Mouse (Mus musculus) heart, embryonic 14.5 days (tissue): Measurements from ENCODE around the gene Zbtb1. TPM values are rescaled to one million over a fixed set of nuclear protein-coding genes. Genes with fewer than 3 reads are reported as not detected.

Experiments used
- ATAC-seq: fragments of 200-750 bp; cut with Nextera tagmentation; 2 replicates; pipeline ENCODE4 v1.8.0; 2017; ENCODE audit warnings: low read depth, moderate TSS enrichment; ENCODE audit not compliant: insufficient number of reproducible peaks, insufficient read depth, low FRiP score
- H3K27ac ChIP-seq, 2 experiments: fragments of 200-500 bp in 1 of 2; fragments of 300-500 bp in 1 of 2; sonication (generic) in 1 of 2; replicated peaks in 1 of 2; 2 replicates each; pipeline ENCODE4 v1.5.1; 2012 to 2014; ENCODE audit warnings: low read depth in 2 of 2, low read length in 2 of 2, control low read depth in 1 of 2, mild to moderate bottlenecking in 1 of 2, mixed read lengths in 1 of 2; ENCODE audit not compliant: control insufficient read depth in 1 of 2, insufficient read depth in 1 of 2
- H3K27me3 ChIP-seq: fragments of 300-500 bp; sonication (generic); 2 replicates; pipeline ENCODE4 v1.6.1; 2014; ENCODE audit warnings: mild to moderate bottlenecking, low read length, control low read depth; ENCODE audit not compliant: control insufficient read depth, insufficient read depth
- H3K36me3 ChIP-seq: fragments of 300-500 bp; sonication (generic); 2 replicates; pipeline ENCODE4 v1.6.1; 2014; ENCODE audit warnings: mild to moderate bottlenecking, control low read depth, low read length, mixed read lengths; ENCODE audit not compliant: control insufficient read depth, insufficient read depth
- H3K4me1 ChIP-seq, 2 experiments: fragments of 200-500 bp in 1 of 2; fragments of 300-500 bp in 1 of 2; sonication (generic) in 1 of 2; 2 replicates each; pipeline ENCODE4 v1.6.1; 2012 to 2014; ENCODE audit warnings: low read length in 2 of 2, control low read depth in 1 of 2, mixed read lengths in 1 of 2; ENCODE audit not compliant: control insufficient read depth in 2 of 2, insufficient read depth in 2 of 2
- H3K4me2 ChIP-seq: fragments of 300-500 bp; sonication (generic); 2 replicates; pipeline ENCODE4 v1.6.1; 2014; ENCODE audit warnings: mild to moderate bottlenecking, low read length
- H3K4me3 ChIP-seq, 2 experiments: fragments of 200-500 bp in 1 of 2; fragments of 300-500 bp in 1 of 2; sonication (generic) in 1 of 2; 2 replicates each; pipeline ENCODE4 v1.5.1; 2012 to 2014; ENCODE audit warnings: low read length in 2 of 2, mild to moderate bottlenecking in 2 of 2, control low read depth in 1 of 2, low read depth in 1 of 2, moderate library complexity in 1 of 2; ENCODE audit not compliant: control insufficient read depth in 1 of 2, insufficient read depth in 1 of 2
- H3K9ac ChIP-seq: fragments of 300-500 bp; sonication (generic); 2 replicates; pipeline ENCODE4 v1.6.1; 2014; ENCODE audit warnings: mild to moderate bottlenecking, low read length
- H3K9me3 ChIP-seq: fragments of 300-500 bp; sonication (generic); 2 replicates; pipeline ENCODE4 v1.6.1; 2016; ENCODE audit warnings: low read length, control low read depth; ENCODE audit not compliant: control insufficient read depth
- whole genome bisulfite sequencing: fragments of 180-500 bp; shearing (Covaris S2); extraction: QIAGEN DNeasy Blood & Tissue Kit; methylation state at CpG from one replicate; pipeline ENCODE4 v1.1.7; 2014; 5-methylcytosine and 5-hydroxymethylcytosine counted together
- polyA plus RNA-seq: library from polyadenylated mRNA; unstranded; fragments of >200 nt; fragmentation: Nextera tagmentation; extraction: Ambion mirVana; gene quantifications from 2 replicates; pipeline ENCODE4 v1.2.1, GENCODE M21; 2014

Gene Zbtb1
- polyA plus RNA-seq, 1 experiment from 2014 or later, result 8.8 TPM

DNA sequence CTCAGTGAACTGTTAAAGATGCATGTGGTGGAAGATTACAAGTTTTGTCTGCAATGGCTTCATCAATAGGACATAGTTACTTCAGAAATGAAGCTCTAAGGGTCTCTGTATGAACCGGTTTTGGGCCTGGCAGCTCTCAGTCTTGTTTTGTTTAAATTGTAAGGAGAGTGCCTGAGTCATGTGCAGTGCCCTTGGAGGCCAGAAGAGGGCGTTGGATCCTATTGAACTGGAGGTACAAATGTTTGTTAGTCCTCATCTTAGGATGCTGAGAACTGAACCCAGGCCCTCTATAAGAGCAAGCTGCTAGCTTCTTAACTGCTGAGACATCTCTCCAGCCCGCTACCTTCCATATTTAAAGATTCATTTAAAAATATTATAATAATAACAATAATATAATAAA is 31.6 kb downstream of the Zbtb1 start:
- no peak overlapping the region for H3K27ac ChIP-seq
- WGBS, result 58% methylated on average over 3 of the region's 3 CpGs
- no peak overlapping the region for H3K4me3 ChIP-seq
- H3K27me3 ChIP-seq, result peaks cover 7% of the 10 kb centered on the region
- peaks cover 18 to 23% of the 10 kb centered on the region in 2 experiments for H3K4me1 ChIP-seq
- no peak overlapping the region for H3K9ac ChIP-seq
- no peak for ATAC-seq
- no peak overlapping the region for H3K4me2 ChIP-seq
- 0 out of 2 replicates have a peak, but pooled peaks cover 2% of the 10 kb centered on the region for H3K36me3 ChIP-seq
- no peaks in the 10 kb centered on the region for H3K9me3 ChIP-seq

DNA sequence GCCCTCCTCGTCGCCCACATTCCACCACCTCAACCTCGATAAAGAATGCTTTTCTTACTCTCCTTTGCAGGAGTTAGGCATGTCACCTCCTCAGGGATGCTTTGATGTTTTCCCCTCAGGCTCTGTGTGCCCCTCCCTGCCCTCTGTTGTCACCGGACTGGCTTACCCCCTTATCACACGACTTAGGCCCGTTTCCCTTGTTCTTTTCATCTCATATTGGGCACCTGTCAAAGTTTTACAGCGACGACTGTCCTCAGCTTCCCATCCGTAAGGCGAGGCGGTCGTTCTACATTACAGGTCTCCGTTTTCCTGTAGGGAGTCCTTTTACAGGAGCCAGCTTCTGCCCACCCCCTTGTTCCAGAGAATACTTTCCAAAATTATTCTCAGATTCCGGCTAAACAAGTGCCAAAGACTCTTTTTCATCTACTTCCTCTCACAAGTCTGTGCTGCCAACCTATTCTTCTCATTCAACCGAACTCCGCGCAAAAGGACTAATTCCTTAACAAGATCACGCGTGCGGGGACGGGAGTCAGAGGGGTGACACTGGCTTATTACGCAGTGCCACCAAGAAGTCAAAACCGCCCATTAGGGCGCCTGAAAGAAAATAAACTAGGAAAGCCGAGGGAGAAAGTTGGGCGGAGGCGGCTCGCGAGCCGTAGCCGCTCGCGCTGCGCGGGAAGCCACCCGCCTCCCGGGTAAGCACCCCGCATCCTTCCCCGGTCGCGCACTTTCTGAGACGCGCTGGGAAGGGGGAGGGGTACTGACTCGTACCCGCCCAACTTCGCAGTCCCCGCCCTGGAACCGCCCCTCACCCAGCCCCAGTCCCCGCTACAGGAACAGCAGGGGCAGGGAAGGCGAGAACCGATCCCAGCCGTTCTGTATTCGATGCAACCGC is 33.2 kb downstream of the Zbtb1 start:
- peak overlapping the region; percentile 95 to 100 for H3K27ac ChIP-seq
- WGBS, result 1% methylated on average over 54 of the region's 54 CpGs
- H3K36me3 ChIP-seq, result 0 out of 2 replicates have a peak, but pooled peaks cover 2% of the 10 kb centered on the region
- H3K4me2 ChIP-seq, result peak overlapping the region; percentile 72
- ATAC-seq, result peak; percentile 80
- H3K9me3 ChIP-seq, result no peaks in the 10 kb centered on the region
- H3K4me3 ChIP-seq, result peak overlapping the region; percentile 67 to 98
- H3K9ac ChIP-seq, result peak overlapping the region; percentile 77
- H3K27me3 ChIP-seq, result peaks cover 9% of the 10 kb centered on the region
- peaks cover 18 to 23% of the 10 kb centered on the region in 2 experiments for H3K4me1 ChIP-seq

DNA sequence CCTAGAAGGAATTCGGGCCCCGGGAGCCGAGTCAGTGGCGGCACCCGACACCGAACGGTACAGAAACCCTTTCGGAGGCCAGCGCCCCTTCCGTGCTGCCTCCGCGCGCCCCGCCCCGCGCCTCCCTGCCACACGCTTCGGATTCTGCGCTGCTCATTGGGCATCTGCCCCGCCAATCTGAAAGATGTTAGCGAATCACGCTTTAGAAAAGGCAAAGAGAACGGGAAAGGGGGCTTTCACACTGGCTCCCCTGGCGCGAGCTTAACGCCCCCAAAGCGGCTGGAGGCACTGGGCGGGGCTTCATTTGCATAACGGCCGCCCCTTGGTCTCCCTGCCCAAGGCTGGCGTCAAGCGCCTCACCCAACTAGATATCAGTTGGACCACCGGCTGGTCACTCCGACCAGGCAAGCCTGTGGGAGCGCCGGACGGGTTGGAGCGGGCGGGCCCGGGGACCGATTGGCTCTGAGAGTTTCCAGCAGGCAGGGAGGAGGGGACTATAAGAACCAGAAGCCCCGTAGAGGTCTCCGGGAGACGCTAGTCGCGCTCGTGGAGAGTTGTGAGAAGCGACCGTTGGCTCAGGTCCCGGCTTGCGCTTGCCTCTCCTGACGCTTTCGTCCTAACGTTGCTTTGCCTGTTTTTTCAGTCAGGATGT is 33.9 kb downstream of the Zbtb1 start, which contains the start of gene Hspa2:
Gene Hspa2 (plus strand): TSS at position 291 of the 652 bp plus-strand sequence.
- peak; percentile 98 for ATAC-seq
- 0 out of 2 replicates have a peak, but pooled peaks cover 2% of the 10 kb centered on the region for H3K36me3 ChIP-seq

DNA sequence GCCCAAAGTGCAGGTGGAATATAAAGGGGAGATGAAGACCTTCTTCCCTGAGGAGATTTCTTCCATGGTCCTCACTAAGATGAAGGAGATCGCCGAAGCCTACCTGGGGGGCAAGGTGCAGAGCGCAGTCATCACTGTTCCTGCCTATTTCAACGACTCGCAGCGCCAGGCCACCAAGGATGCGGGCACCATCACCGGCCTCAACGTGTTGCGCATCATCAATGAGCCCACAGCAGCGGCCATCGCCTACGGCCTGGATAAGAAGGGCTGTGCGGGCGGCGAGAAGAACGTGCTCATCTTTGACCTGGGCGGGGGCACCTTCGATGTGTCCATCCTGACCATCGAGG is 34.7 kb downstream of the Zbtb1 start:
- peaks cover 18 to 21% of the 10 kb centered on the region in 2 experiments for H3K4me1 ChIP-seq
- H3K9ac ChIP-seq, result peak overlapping the region; percentile 55
- WGBS, result 5% methylated on average over 20 of the region's 20 CpGs
- ATAC-seq, result no peak
- peak overlapping the region; percentile 67 to 98 for H3K4me3 ChIP-seq
- H3K27ac ChIP-seq, result no peak overlapping the region
- peak overlapping the region; percentile 72 for H3K4me2 ChIP-seq
- 0 out of 2 replicates have a peak, but pooled peaks cover 1% of the 10 kb centered on the region for H3K36me3 ChIP-seq
- no peaks in the 10 kb centered on the region for H3K9me3 ChIP-seq
- peaks cover 9% of the 10 kb centered on the region for H3K27me3 ChIP-seq

More for the DNA sequence above, 33.9 kb downstream of the Zbtb1 start, which contains the start of gene Hspa2:
- Histone ChIP-seq H3K27ac (peak within 1 kb of the TSS; percentile 95 to 100), H3K4me3 (peak within 1 kb of the TSS; percentile 67 to 98), H3K9ac (peak within 1 kb of the TSS; percentile 77), H3K4me1 (peaks cover 18 to 21% of the 10 kb centered on the region in 2 experiments), H3K4me2 (peak within 1 kb of the TSS; percentile 72), H3K9me3 (no peaks in the 10 kb centered on the region), H3K27me3 (peaks cover 9% of the 10 kb centered on the region)
- under 1% methylated on average over 54 of the region's 54 CpGs for WGBS

DNA sequence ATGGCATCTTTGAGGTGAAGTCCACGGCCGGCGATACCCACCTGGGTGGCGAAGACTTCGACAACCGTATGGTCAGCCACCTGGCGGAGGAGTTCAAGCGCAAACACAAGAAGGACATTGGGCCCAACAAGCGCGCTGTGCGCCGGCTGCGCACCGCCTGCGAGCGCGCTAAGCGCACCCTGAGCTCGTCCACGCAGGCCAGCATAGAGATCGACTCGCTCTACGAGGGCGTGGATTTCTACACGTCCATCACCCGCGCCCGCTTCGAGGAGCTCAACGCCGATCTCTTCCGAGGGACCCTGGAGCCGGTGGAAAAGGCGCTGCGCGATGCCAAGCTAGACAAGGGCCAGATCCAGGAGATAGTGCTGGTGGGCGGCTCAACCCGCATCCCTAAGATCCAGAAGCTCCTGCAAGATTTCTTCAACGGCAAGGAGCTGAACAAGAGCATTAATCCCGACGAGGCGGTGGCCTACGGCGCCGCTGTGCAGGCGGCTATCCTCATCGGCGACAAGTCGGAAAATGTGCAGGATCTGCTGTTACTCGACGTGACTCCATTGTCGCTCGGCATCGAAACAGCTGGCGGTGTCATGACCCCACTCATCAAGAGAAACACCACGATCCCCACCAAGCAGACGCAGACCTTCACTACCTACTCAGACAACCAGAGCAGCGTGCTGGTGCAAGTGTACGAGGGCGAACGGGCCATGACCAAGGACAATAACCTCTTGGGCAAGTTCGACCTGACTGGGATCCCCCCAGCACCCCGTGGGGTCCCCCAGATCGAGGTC is 35.3 kb downstream of the Zbtb1 start:
- Histone ChIP-seq H3K4me3 (peak overlapping the region; percentile 67 to 98), H3K27me3 (peaks cover 9% of the 10 kb centered on the region), H3K36me3 (no peaks in the 10 kb centered on the region), H3K9me3 (no peaks in the 10 kb centered on the region), H3K27ac (no peak overlapping the region), H3K9ac (peak overlapping the region; percentile 55), H3K4me1 (peaks cover 18 to 21% of the 10 kb centered on the region in 2 experiments), H3K4me2 (peak overlapping the region; percentile 72)
- no peak for ATAC-seq
- WGBS, result 2% methylated on average over 64 of the region's 64 CpGs

DNA sequence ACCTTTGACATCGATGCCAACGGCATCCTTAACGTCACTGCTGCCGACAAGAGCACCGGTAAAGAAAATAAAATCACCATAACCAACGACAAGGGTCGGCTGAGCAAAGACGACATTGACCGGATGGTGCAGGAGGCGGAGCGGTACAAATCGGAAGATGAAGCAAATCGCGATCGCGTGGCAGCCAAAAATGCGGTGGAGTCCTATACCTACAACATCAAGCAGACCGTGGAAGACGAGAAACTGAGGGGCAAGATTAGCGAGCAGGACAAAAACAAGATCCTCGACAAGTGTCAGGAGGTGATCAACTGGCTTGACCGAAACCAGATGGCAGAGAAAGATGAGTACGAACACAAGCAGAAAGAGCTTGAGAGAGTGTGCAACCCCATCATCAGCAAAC is 35.9 kb downstream of the Zbtb1 start:
- H3K27ac ChIP-seq, result no peak overlapping the region
- H3K4me3 ChIP-seq, result peak overlapping the region; percentile 67 to 98
- no peaks in the 10 kb centered on the region for H3K9me3 ChIP-seq
- no peak for ATAC-seq
- peaks cover 18 to 21% of the 10 kb centered on the region in 2 experiments for H3K4me1 ChIP-seq
- peaks cover 9% of the 10 kb centered on the region for H3K27me3 ChIP-seq
- H3K4me2 ChIP-seq, result peak overlapping the region; percentile 72
- WGBS, result under 1% methylated on average over 23 of the region's 23 CpGs
- no peaks in the 10 kb centered on the region for H3K36me3 ChIP-seq
- H3K9ac ChIP-seq, result peak overlapping the region; percentile 55

DNA sequence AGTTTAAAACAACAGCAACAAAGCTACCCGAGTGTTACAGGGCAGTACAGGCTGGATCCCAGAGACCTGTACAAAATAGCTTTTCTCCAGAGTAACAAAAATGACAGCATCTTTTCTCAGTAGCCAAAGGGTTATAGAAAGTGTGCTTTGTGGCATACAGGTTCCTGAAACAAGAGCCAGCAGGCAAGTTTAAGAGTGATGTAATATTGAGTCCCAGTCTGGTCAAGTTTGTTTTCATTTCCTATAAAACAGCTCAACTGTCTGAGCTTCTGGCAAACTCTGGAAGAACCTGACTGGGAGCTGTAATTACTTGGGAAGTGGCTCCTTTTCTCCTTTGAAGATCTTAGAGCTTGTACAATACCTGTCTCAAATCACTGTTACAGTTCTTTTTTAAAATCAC is 37.1 kb downstream of the Zbtb1 start:
- H3K9ac ChIP-seq, result no peak overlapping the region
- 61% methylated on average over 1 of the region's 1 CpGs for WGBS
- H3K4me3 ChIP-seq, result no peak overlapping the region
- no peaks in the 10 kb centered on the region for H3K9me3 ChIP-seq
- H3K4me2 ChIP-seq, result no peak overlapping the region
- no peak for ATAC-seq
- peaks cover 9% of the 10 kb centered on the region for H3K27me3 ChIP-seq
- peaks cover 18 to 21% of the 10 kb centered on the region in 2 experiments for H3K4me1 ChIP-seq
- H3K36me3 ChIP-seq, result no peaks in the 10 kb centered on the region
- no peak overlapping the region for H3K27ac ChIP-seq
